Mouse (Mus musculus) MEL (cell line): Measurements from ENCODE around the gene Pp2d1. TPM values are rescaled to one million over a fixed set of nuclear protein-coding genes. Genes with fewer than 3 reads are reported as not detected.

ENCODE experiments used
- DNase-seq: peaks from one replicate; pipeline ENCODE4 v3.0.0; 2011; ENCODE audit warnings: low read depth, low spot score
- H3K27ac ChIP-seq: 2 replicates; pipeline ENCODE4 v1.5.1; 2012; ENCODE audit warnings: low read depth, mild to moderate bottlenecking, control low read depth, low read length, moderate library complexity; ENCODE audit not compliant: control insufficient read depth
- H3K27me3 ChIP-seq, 2 experiments: fragments of 150-350 bp in 1 of 2; sonication (generic) in 1 of 2; 2 replicates each; pipeline ENCODE4 v1.6.1; 2012; ENCODE audit warnings: low read length in 2 of 2, mild to moderate bottlenecking in 2 of 2, improper control_type of control experiment in 1 of 2, moderate library complexity in 1 of 2; ENCODE audit not compliant: insufficient read depth in 2 of 2, control insufficient read depth in 1 of 2
- H3K36me3 ChIP-seq, 2 experiments: 2 replicates each; pipeline ENCODE4 v1.6.1; 2012 to 2014; ENCODE audit warnings: low read length in 2 of 2, improper control_type of control experiment in 1 of 2, inconsistent platforms in 1 of 2, mild to moderate bottlenecking in 1 of 2; ENCODE audit not compliant: insufficient read depth in 2 of 2, control insufficient read depth in 1 of 2
- H3K4me1 ChIP-seq, 2 experiments: fragments of 150-350 bp in 1 of 2; sonication (generic) in 1 of 2; 2 replicates each; pipeline ENCODE4 v1.6.1; 2012; ENCODE audit warnings: low read length in 2 of 2, improper control_type of control experiment in 1 of 2, mild to moderate bottlenecking in 1 of 2; ENCODE audit not compliant: insufficient read depth in 2 of 2, control insufficient read depth in 1 of 2
- H3K4me3 ChIP-seq, 2 experiments: fragments of 150-350 bp in 1 of 2; sonication (generic) in 1 of 2; 2 replicates each; pipeline ENCODE4 v1.5.1; 2012; ENCODE audit warnings: low read depth in 2 of 2, low read length in 2 of 2, mild to moderate bottlenecking in 2 of 2, moderate library complexity in 2 of 2, control low read depth in 1 of 2, improper control_type of control experiment in 1 of 2; ENCODE audit not compliant: control insufficient read depth in 1 of 2, insufficient read depth in 1 of 2
- H3K79me2 ChIP-seq: 2 replicates; pipeline ENCODE4 v1.6.1; 2012; ENCODE audit warnings: mild to moderate bottlenecking, low read length, moderate library complexity; ENCODE audit not compliant: control insufficient read depth, poor library complexity, insufficient read depth
- H3K9ac ChIP-seq: 2 replicates; pipeline ENCODE4 v1.6.1; 2012; ENCODE audit warnings: low read depth, mild to moderate bottlenecking, control low read depth, low read length, moderate library complexity; ENCODE audit not compliant: control insufficient read depth, poor library complexity, severe bottlenecking
- H3K9me3 ChIP-seq: fragments of 150-350 bp; sonication (generic); replicated peaks from 2 replicates; pipeline ENCODE4 v1.6.1; 2012; ENCODE audit warnings: mild to moderate bottlenecking, low read length, improper control_type of control experiment, moderate library complexity; ENCODE audit not compliant: insufficient read depth
- BHLHE40 ChIP-seq: IDR thresholded peaks from 2 replicates; pipeline ENCODE4 v1.6.1; 2012; ENCODE audit warnings: low read depth, mild to moderate bottlenecking, inconsistent platforms, low read length, improper control_type of control experiment, borderline replicate concordance
- CHD1 ChIP-seq: IDR thresholded peaks from 2 replicates; pipeline ENCODE4 v1.6.1; 2012; ENCODE audit warnings: low read depth, mild to moderate bottlenecking, inconsistent platforms, low read length, improper control_type of control experiment
- CTCF ChIP-seq, 3 experiments: IDR thresholded peaks in 2 of 3; conservative IDR thresholded peaks in 1 of 3; 2 replicates each; pipeline ENCODE4 v1.5.1; 2011 to 2012; ENCODE audit warnings: low read length in 3 of 3, low read depth in 2 of 3, mild to moderate bottlenecking in 2 of 3, improper control_type of control experiment in 1 of 3, inconsistent platforms in 1 of 3, mixed read lengths in 1 of 3, moderate library complexity in 1 of 3; ENCODE audit not compliant: control insufficient read depth in 1 of 3, insufficient read depth in 1 of 3, poor library complexity in 1 of 3, severe bottlenecking in 1 of 3
- ETS1 ChIP-seq: IDR thresholded peaks from 2 replicates; pipeline ENCODE4 v1.6.1; 2012; ENCODE audit warnings: low read depth, mild to moderate bottlenecking, inconsistent platforms, low read length, improper control_type of control experiment, moderate library complexity
- GATA1 ChIP-seq: IDR thresholded peaks from 2 replicates; pipeline ENCODE4 v1.6.1; 2011; ENCODE audit warnings: low read depth, low read length, improper control_type of control experiment
- HCFC1 ChIP-seq: IDR thresholded peaks from 2 replicates; pipeline ENCODE4 v1.6.1; 2012; ENCODE audit warnings: low read depth, mild to moderate bottlenecking, inconsistent platforms, low read length, improper control_type of control experiment, moderate library complexity
- MAFK ChIP-seq: IDR thresholded peaks from 2 replicates; pipeline ENCODE4 v1.6.1; 2011; ENCODE audit warnings: low read depth, mild to moderate bottlenecking, low read length, improper control_type of control experiment, borderline replicate concordance
- MAX ChIP-seq: IDR thresholded peaks from 2 replicates; pipeline ENCODE4 v1.6.1; 2011; ENCODE audit warnings: low read length, improper control_type of control experiment
- MAZ ChIP-seq: IDR thresholded peaks from 2 replicates; pipeline ENCODE4 v1.6.1; 2012; ENCODE audit warnings: low read depth, mild to moderate bottlenecking, inconsistent platforms, low read length, improper control_type of control experiment
- MEF2A ChIP-seq: IDR thresholded peaks from 2 replicates; pipeline ENCODE4 v1.6.1; 2014; ENCODE audit warnings: low read depth, mild to moderate bottlenecking, inconsistent platforms, low read length, improper control_type of control experiment; ENCODE audit not compliant: poor library complexity, insufficient replicate concordance, severe bottlenecking; ENCODE audit errors: extremely low read depth
- RCOR1 ChIP-seq: IDR thresholded peaks from 2 replicates; pipeline ENCODE4 v1.6.1; 2012; ENCODE audit warnings: low read depth, mild to moderate bottlenecking, inconsistent platforms, low read length, improper control_type of control experiment
- TCF12 ChIP-seq: IDR thresholded peaks from 2 replicates; pipeline ENCODE4 v1.6.1; 2014; ENCODE audit warnings: low read depth, mild to moderate bottlenecking, inconsistent platforms, low read length, improper control_type of control experiment, moderate library complexity
- UBTF ChIP-seq: IDR thresholded peaks from 2 replicates; pipeline ENCODE4 v1.6.1; 2012; ENCODE audit warnings: low read depth, mild to moderate bottlenecking, inconsistent platforms, low read length, improper control_type of control experiment, moderate library complexity, borderline replicate concordance; ENCODE audit not compliant: insufficient read depth
- USF1 ChIP-seq: IDR thresholded peaks from 2 replicates; pipeline ENCODE4 v1.6.1; 2014; ENCODE audit warnings: low read depth, mild to moderate bottlenecking, inconsistent platforms, low read length, improper control_type of control experiment, moderate library complexity
- ZKSCAN1 ChIP-seq: IDR thresholded peaks from 2 replicates; pipeline ENCODE4 v1.6.1; 2012; ENCODE audit warnings: low read depth, mild to moderate bottlenecking, inconsistent platforms, low read length, improper control_type of control experiment, moderate library complexity
- ZNF384 ChIP-seq: IDR thresholded peaks from 2 replicates; pipeline ENCODE4 v1.6.1; 2012; ENCODE audit warnings: low read depth, mild to moderate bottlenecking, inconsistent platforms, low read length, improper control_type of control experiment
- polyA plus RNA-seq, 2 experiments: library from polyadenylated mRNA; stranded (reverse) in 1 of 2; unstranded in 1 of 2; fragments of >175 nt in 1 of 2; fragments of >200 nt in 1 of 2; gene quantifications; 2 replicates each; pipeline versions ENCODE4 v1.2.1 to v1.2.4; 2012; ENCODE audit warnings: low replicate concordance in 2 of 2, low read depth in 1 of 2; ENCODE audit not compliant: insufficient read length in 2 of 2, insufficient read depth in 1 of 2, missing spikeins in 1 of 2
- total RNA-seq: library from RNA; depleted of rRNA; stranded (reverse); fragments of 300-350 nt; gene quantifications from 2 replicates; pipeline ENCODE4 v1.2.3, GENCODE M21; 2012

Gene Pp2d1
- total and polyA plus RNA-seq, 3 experiments: 0.04 to 0.08 TPM; not detected in 1

- no peak; the same call in 1 of the 2 replicates for TF ChIP-seq HCFC1
- TF ChIP-seq MAZ: no peak
- TF ChIP-seq UBTF: no peak
These were observed 27.1 kb upstream of the Pp2d1 start, which contains the start of gene Kat2b (continued) for GRCm38 (mm10) chr17:53566161-53566918.

DNA sequence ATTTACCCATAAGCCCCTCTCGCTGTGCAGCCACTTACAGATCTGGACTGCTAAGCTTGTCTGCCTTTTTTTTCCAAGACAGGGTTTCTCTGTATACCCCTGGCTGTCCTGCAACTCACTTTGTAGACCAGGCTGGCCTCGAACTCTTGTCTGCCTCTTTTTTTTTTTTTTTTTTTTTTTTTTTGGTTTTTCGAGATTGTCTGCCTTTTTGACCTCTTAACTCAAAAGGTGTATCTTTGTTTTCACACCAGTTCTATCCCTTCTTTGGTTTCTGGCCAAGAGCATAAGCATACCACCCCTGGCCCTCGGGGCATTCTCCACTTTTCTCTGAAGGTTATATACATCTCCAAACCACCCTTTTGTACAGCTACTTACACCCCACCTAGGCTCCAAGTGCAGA is 25.6 kb upstream of the Pp2d1 start:
- H3K9me3 ChIP-seq: no peaks in the 10 kb centered on the region
- peaks cover 0 to 2% of the 10 kb centered on the region in 2 experiments; a peak in 1 of 4 replicates for H3K36me3 ChIP-seq
- H3K27me3 ChIP-seq: no peaks in the 10 kb centered on the region
- H3K4me3 ChIP-seq: no peak overlapping the region
- peak; percentile 60; the same call in 1 of the 2 replicates for TF ChIP-seq ZNF384
- TF ChIP-seq RCOR1: no peak
- no peak for DNase-seq
- peaks cover 25% of the 10 kb centered on the region for H3K79me2 ChIP-seq
- H3K27ac ChIP-seq: no peak overlapping the region
- H3K4me1 ChIP-seq: peaks cover 0 to 8% of the 10 kb centered on the region in 2 experiments; a peak in 3 of 4 replicates
- H3K9ac ChIP-seq: no peak overlapping the region

GRCm38 (mm10) chr17:53561458-53562029 is 22.3 kb upstream of the Pp2d1 start:
- H3K36me3 ChIP-seq: no peaks in the 10 kb centered on the region; a peak in 1 of 4 replicates
- H3K4me1 ChIP-seq: no peaks in the 10 kb centered on the region
- H3K9me3 ChIP-seq: no peaks in the 10 kb centered on the region
- no peaks in the 10 kb centered on the region for H3K27me3 ChIP-seq
- no peak for TF ChIP-seq CHD1
- no peak for TF ChIP-seq BHLHE40
- TF ChIP-seq ETS1: no peak
- TF ChIP-seq MAFK: no peak
- no peak for TF ChIP-seq TCF12
- TF ChIP-seq RCOR1: no peak
- no peak for TF ChIP-seq ZKSCAN1
- TF ChIP-seq CTCF (IDR thresholded peaks at IDR 0.05 in 2 of 3, conservative IDR thresholded peaks at IDR 0.05 in 1 of 3; ENCODE audit: control insufficient read depth in 1 of 3, insufficient read depth in 1 of 3, low read depth in 2 of 3, low read length in 3 of 3, poor library complexity in 1 of 3, severe bottlenecking in 1 of 3): no peak
- no peak for TF ChIP-seq USF1
- no peak for TF ChIP-seq MAX
- no peak for TF ChIP-seq MEF2A
- TF ChIP-seq GATA1: no peak
- no peak overlapping the region for H3K9ac ChIP-seq
- no peak for DNase-seq
- H3K79me2 ChIP-seq: no peaks in the 10 kb centered on the region
- H3K27ac ChIP-seq: no peak overlapping the region
- no peak overlapping the region for H3K4me3 ChIP-seq
